Mouse (Mus musculus) spleen, postnatal 4 days (tissue): Measurements from ENCODE around the gene Fam83f.

Experiments used
- DNase-seq, 2 experiments: peaks; one replicate each; pipeline ENCODE4 v3.0.0; 2022; ENCODE audit warnings: low spot score in 2 of 2

The Fam83f gene

GRCm38 (mm10) chr15:80664444-80664843, 7.2 kb upstream of the Fam83f start:
- DNase-seq, result no peak

- no peak for DNase-seq
These were observed 1.2 kb downstream of the Fam83f start for GRCm38 (mm10) chr15:80672810-80673209.

- no peak for DNase-seq
These were observed 1.9 kb downstream of the Fam83f start for GRCm38 (mm10) chr15:80673337-80674095.

- no peak for DNase-seq
These were observed 3.1 kb downstream of the Fam83f start for GRCm38 (mm10) chr15:80674700-80675099.

GRCm38 (mm10) chr15:80679515-80680215, 8.0 kb downstream of the Fam83f start:
- no peak for DNase-seq

GRCm38 (mm10) chr15:80680347-80681030, 8.8 kb downstream of the Fam83f start:
- no peak for DNase-seq

- no peak for DNase-seq
These were observed 9.8 kb downstream of the Fam83f start for GRCm38 (mm10) chr15:80681466-80681881.

- no peak for DNase-seq
These were observed 10.7 kb downstream of the Fam83f start for GRCm38 (mm10) chr15:80682343-80682742.

GRCm38 (mm10) chr15:80683151-80683550, 11.5 kb downstream of the Fam83f start:
- no peak for DNase-seq

GRCm38 (mm10) chr15:80683990-80684389, 12.3 kb downstream of the Fam83f start:
- DNase-seq, result no peak

GRCm38 (mm10) chr15:80684786-80685602, 13.3 kb downstream of the Fam83f start:
- no peak for DNase-seq

GRCm38 (mm10) chr15:80685603-80685895, 13.9 kb downstream of the Fam83f start:
- DNase-seq, result no peak

GRCm38 (mm10) chr15:80688536-80688935, 16.9 kb downstream of the Fam83f start:
- DNase-seq, result no peak

GRCm38 (mm10) chr15:80693492-80693891, 21.8 kb downstream of the Fam83f start:
- no peak for DNase-seq

GRCm38 (mm10) chr15:80694125-80694910, 22.7 kb downstream of the Fam83f start:
- peak; percentile 71 to 87 for DNase-seq

- no peak for DNase-seq
These were observed 25.9 kb downstream of the Fam83f start for GRCm38 (mm10) chr15:80697564-80697963.

GRCm38 (mm10) chr15:80701481-80702257, 30.0 kb downstream of the Fam83f start:
- no peak for DNase-seq

- DNase-seq, result no peak
These were observed 31.3 kb downstream of the Fam83f start for GRCm38 (mm10) chr15:80702910-80703309.

- DNase-seq, result no peak
These were observed 31.8 kb downstream of the Fam83f start for GRCm38 (mm10) chr15:80703495-80703894.

- peak; percentile 72 to 85 for DNase-seq
These were observed 32.6 kb downstream of the Fam83f start for GRCm38 (mm10) chr15:80704267-80704666.
